Mouse (Mus musculus): ENCODE results near the gene Rin1.

DNA sequence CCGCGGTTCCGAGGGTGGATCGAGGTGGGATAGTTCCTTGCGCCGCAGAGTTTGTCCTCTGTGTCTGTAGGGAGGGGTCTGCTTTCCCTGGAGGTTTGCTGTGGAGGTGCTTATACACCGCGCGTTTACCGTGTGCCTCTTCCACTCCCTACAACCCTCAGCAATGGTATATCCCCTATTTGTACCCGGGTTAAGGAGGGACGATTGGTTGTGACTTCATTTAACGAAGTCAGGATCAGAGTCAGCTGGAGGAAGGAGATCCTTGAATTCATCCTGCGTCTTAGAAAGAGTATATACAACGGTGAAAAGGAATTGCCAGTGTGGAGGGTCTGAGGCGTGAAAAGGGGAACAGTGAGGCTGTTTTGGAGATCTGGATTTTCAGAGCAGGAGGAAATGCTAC is 8.7 kb upstream of the Rin1 start:
- TF ChIP-seq CTCF (IDR thresholded peaks at IDR 0.05; ENCODE audit: low read depth, low read length) (no peak), POLR2A (IDR thresholded peaks at IDR 0.05; ENCODE audit: extremely low read depth, insufficient read depth, low read length) (no peak)
